Mouse (Mus musculus) thymus, adult 2 months (tissue): Measurements from ENCODE around the gene Dnajb5. TPM values are rescaled to one million over a fixed set of nuclear protein-coding genes. Genes with fewer than 3 reads are reported as not detected.
A peak's percentile ranks its signal among the peaks of the same experiment; 100 is the strongest.

Experiments
- DNase-seq: peaks from one replicate; pipeline ENCODE4 v3.0.0; 2021
- H3K27ac ChIP-seq: fragments of 200-500 bp; 2 replicates; pipeline ENCODE4 v1.5.1; 2012; ENCODE audit warnings: low read length, control low read depth; ENCODE audit not compliant: control insufficient read depth, insufficient read depth
- H3K27me3 ChIP-seq: fragments of 200-500 bp; 2 replicates; pipeline ENCODE4 v1.6.1; 2012; ENCODE audit warnings: mild to moderate bottlenecking, low read length, moderate library complexity, mixed read lengths; ENCODE audit not compliant: control insufficient read depth, insufficient read depth
- H3K36me3 ChIP-seq: fragments of 200-500 bp; 2 replicates; pipeline ENCODE4 v1.6.1; 2012; ENCODE audit warnings: mild to moderate bottlenecking, low read length, moderate library complexity; ENCODE audit not compliant: control insufficient read depth, insufficient read depth
- H3K4me1 ChIP-seq: fragments of 200-500 bp; replicated peaks from 2 replicates; pipeline ENCODE4 v1.6.1; 2012; ENCODE audit warnings: low read length; ENCODE audit not compliant: control insufficient read depth, insufficient read depth
- H3K4me3 ChIP-seq: fragments of 200-500 bp; 2 replicates; pipeline ENCODE4 v1.5.1; 2012; ENCODE audit warnings: mild to moderate bottlenecking, low read length, control low read depth, moderate library complexity; ENCODE audit not compliant: control insufficient read depth, insufficient read depth
- CTCF ChIP-seq: fragments of 200-500 bp; IDR thresholded peaks from 2 replicates; pipeline ENCODE4 v1.5.1; 2012; ENCODE audit warnings: mild to moderate bottlenecking, control low read depth, low read length, moderate library complexity, borderline replicate concordance; ENCODE audit not compliant: control insufficient read depth, poor library complexity, insufficient read depth; ENCODE audit errors: extremely low read depth
- POLR2A ChIP-seq: fragments of 200-500 bp; IDR thresholded peaks from 2 replicates; pipeline ENCODE4 v1.6.1; 2012; ENCODE audit warnings: mild to moderate bottlenecking, low read length, control low read depth, moderate library complexity; ENCODE audit not compliant: control insufficient read depth, poor library complexity, insufficient read depth; ENCODE audit errors: extremely low read depth
- WGBS: fragments of 180-500 bp; shearing (Covaris S2); methylation state at CpG from one replicate; pipeline ENCODE4 v1.1.7; 2018; 5-methylcytosine and 5-hydroxymethylcytosine counted together
- polyA plus RNA-seq: library from polyadenylated mRNA; depleted of rRNA; stranded (reverse); fragments of >200 nt; gene quantifications from 2 replicates; pipeline ENCODE4 v1.2.3, GENCODE M21; 2012

Dnajb5 gene
- polyA plus RNA-seq, 1 experiment, result 12.6 TPM

DNA sequence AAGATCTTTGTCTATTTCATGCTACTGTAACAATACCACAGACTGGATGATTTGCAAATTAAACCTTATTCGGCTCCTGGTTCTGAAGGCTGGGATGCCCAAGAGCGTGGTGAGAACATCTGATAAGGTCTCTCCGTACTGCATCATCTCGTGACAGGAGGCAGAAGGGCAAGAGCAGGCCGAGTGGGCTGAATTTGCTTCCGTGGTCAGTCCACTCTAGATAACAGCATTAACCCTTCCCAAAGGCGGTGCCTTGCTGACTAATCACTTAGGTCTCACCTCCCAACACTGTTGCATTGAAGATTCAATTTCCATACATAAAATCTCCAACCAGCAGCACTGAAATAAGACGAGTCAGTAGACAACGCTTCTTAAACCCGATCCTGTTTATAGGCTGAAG is 36.2 kb upstream of the Dnajb5 start:
- Histone ChIP-seq H3K27ac (no peak overlapping the region), H3K4me1 (peaks cover 7% of the 10 kb centered on the region), H3K27me3 (peaks cover 4% of the 10 kb centered on the region; the same call in 1 of the 2 replicates), H3K36me3 (no peaks in the 10 kb centered on the region), H3K4me3 (no peak overlapping the region)
- DNase-seq, result no peak
- 55% methylated on average over 10 of the region's 10 CpGs for WGBS
- TF ChIP-seq POLR2A (no peak), CTCF (no peak)

DNA sequence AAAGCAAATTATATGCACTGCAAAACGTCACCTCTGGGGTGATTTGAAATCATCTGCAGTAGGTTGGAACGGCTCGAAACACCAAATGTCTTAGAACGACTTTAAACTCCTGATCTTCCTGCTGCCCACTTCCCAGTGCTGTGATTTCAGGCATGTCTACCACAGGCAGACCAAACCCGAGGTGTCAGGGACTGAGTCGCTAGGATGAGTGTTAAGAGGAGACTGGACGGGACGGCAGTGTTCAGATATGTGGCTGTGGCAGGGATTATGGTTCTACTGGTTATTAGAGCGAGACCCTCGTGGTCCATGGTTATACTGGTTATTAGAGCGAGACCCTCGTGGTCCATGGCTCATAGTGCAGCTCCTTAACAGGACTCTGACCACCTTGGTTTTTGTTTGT is 34.3 kb upstream of the Dnajb5 start:
- 86% methylated on average over 12 of the region's 12 CpGs for WGBS
- Histone ChIP-seq H3K27me3 (peaks cover 4% of the 10 kb centered on the region; the same call in 1 of the 2 replicates), H3K27ac (no peak overlapping the region), H3K4me3 (no peak overlapping the region), H3K36me3 (no peaks in the 10 kb centered on the region), H3K4me1 (peaks cover 7% of the 10 kb centered on the region)
- no peak for TF ChIP-seq CTCF
- no peak for TF ChIP-seq POLR2A
- DNase-seq, result no peak

DNA sequence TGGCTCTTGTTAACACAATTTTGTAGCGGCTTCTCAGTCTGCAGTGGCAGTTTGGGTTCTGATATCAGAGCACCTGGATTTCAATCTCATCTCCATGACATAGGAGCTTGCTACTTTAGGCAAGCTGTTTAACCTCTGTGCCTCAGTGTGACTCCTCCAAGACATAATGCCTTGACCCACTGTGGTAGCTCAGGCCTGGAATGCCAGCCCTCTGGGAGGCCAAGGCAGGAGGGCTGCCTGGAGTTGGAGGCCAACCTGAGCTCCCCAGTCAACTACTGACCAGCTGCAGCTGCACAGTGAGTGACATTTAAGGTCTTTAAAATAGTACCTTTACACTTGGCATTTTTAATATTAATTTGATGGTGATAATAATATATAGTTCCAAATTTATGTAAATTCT is 33.6 kb upstream of the Dnajb5 start:
- Histone ChIP-seq H3K27me3 (peaks cover 4% of the 10 kb centered on the region; the same call in 1 of the 2 replicates), H3K27ac (no peak overlapping the region), H3K4me3 (no peak overlapping the region), H3K36me3 (no peaks in the 10 kb centered on the region), H3K4me1 (peaks cover 7% of the 10 kb centered on the region)
- DNase-seq, result no peak
- no peak for TF ChIP-seq POLR2A
- no peak for TF ChIP-seq CTCF
- WGBS, result 88% methylated on average over 1 of the region's 1 CpGs

DNA sequence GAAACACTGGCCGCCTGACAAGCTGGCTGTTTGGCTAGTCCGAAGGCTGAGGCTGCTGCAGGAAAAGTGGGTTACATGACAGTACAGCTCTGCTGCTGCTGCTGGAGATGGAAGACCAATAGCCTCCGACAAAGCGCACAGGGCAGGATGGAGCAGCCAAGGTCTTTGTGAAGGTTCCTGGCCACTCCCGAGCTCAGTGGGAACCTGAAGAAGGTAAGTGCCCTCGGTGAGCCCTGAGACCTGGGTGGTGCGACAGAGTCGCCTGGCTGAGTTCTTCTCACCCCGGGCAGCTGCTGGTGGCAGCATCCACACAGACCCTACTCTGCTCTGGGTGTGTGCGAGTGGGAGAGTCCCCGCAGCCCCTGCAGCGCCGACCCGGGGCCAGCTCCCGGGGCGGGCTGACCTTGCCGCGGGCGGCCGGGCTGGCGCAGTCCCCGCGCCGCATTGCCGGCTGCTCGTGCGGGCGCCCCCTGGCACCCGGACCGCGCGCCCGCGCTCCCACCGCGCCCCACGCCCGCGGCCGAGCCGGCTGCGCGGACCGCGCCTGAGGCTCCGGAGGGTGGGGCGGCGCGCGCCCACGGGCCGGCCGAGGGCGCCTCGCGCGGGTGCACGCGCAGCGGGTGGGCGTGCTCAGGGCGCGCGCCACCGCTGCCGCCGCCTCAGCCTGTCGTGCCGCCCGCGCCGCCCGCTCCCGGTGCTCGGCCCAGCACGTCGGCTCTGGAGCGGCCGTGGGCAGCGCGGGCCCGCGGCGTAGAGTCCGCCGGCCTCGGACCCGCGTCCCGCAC is 32.8 kb upstream of the Dnajb5 start, which contains the start of gene Phf24:
Gene Phf24, plus strand, starts transcription at position 44 of the 785 bp plus-strand sequence.
- no peak within 1 kb of the TSS for H3K27ac ChIP-seq
- DNase-seq, result no peak
- peak within 1 kb of the TSS; percentile 25; the same call in 1 of the 2 replicates for H3K4me3 ChIP-seq
- H3K27me3 ChIP-seq, result peaks cover 4% of the 10 kb centered on the region; the same call in 1 of the 2 replicates
- H3K36me3 ChIP-seq, result no peaks in the 10 kb centered on the region
- peaks cover 7% of the 10 kb centered on the region for H3K4me1 ChIP-seq
- WGBS, result 19% methylated on average over 88 of the region's 90 CpGs
- TF ChIP-seq CTCF, result no peak
- TF ChIP-seq POLR2A, result no peak

DNA sequence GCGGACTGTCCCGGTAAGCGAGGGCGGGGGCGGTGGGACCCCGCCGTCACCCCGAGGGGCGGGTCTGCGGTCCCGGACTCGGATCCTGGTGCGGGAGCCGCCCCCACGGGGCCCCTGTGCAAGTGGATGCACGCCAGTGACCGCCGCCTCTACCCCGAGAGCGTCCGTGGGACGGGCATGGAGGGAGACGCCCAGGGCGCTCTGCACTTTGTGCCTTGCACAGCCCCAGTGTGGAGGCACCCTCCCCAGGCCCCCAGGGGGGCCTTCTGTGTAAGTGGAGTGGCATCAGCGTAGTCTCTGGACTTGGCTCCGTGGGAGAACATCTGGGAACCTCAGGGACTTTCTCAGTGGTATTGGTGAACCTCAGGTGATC is 32.2 kb upstream of the Dnajb5 start:
- no peak for DNase-seq
- H3K27ac ChIP-seq, result no peak overlapping the region
- no peak for TF ChIP-seq POLR2A
- no peak for TF ChIP-seq CTCF
- peak overlapping the region; percentile 25; the same call in 1 of the 2 replicates for H3K4me3 ChIP-seq
- H3K27me3 ChIP-seq, result peaks cover 4% of the 10 kb centered on the region; the same call in 1 of the 2 replicates
- H3K36me3 ChIP-seq, result no peaks in the 10 kb centered on the region
- H3K4me1 ChIP-seq, result peaks cover 7% of the 10 kb centered on the region
- 5% methylated on average over 26 of the region's 26 CpGs for WGBS

DNA sequence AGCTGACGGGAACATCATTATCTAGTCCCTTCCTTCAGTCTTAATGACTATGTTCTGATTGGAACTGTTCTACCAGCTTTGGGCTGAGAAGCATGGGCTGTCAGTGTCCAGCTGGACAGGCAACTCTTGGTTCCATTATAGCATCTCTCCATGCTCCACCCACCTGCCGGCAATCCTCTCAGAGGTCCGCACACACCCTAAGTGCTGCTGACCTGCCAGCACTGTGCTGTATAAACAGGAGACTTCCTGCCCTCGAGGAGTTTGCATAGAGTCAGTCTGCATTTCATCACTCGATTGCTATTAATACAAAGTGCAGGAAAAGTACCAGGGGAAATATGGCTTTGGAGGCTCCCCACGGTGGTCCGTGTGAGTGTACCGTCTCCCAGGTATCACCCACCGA is 28.9 kb upstream of the Dnajb5 start:
- H3K36me3 ChIP-seq, result no peaks in the 10 kb centered on the region
- DNase-seq, result no peak
- WGBS, result 77% methylated on average over 9 of the region's 9 CpGs
- no peak overlapping the region for H3K4me3 ChIP-seq
- peaks cover 4% of the 10 kb centered on the region; the same call in 1 of the 2 replicates for H3K27me3 ChIP-seq
- H3K27ac ChIP-seq, result no peak overlapping the region
- peaks cover 7% of the 10 kb centered on the region for H3K4me1 ChIP-seq
- TF ChIP-seq CTCF, result no peak
